Comparison of ENCODE assay signal across 10 mouse cellular contexts in the genomic region with DNA sequence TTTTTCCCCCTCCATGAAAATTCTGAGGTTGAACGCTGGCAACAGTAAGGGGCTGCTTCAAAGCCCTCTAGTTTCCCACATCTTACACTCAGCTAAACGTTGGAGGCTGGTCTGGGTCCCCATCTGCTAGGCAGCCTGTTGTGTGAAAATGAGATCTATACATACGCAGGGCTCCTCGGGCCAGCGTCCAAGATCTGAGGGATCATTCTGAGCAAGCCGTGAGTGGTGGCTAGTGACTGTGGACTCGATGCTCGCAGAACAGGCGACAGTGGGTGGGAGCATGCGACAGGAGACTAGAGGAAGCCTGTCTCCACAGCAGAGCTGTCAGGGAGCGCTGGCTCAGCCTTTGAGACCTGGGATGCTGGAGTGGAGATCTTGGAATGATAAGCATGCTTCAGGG.
DNase-seq lines count a peak whose midpoint lies in the region; ATAC-seq lines count a peak whose summit lies in the region.
"Had no signal": no experiment of that assay in that cellular context is flagged by ENCODE, and none has a peak within 500 bp of the region (broad histone marks: within the 10 kb centered on the region; RNA-seq: fewer than 3 reads in every experiment).

No protein-coding gene starts in this region.

- ATAC-seq in cerebellum, adult (ENCODE audit: insufficient number of reproducible peaks, low FRiP score, low TSS enrichment), result no peak
- peak; percentile 99 for ATAC-seq in frontal cortex, adult (ENCODE audit: low TSS enrichment)

- DNase-seq in cerebellum, postnatal 25 days, result peak; percentile 22 to 54
- DNase-seq in layer of hippocampus, postnatal 36 days, result peak; percentile 63 to 66
- peak; percentile 91 to 96 for DNase-seq in right cerebral cortex, postnatal 10 days (ENCODE audit: low spot score in 2 of 2)
- no peak for DNase-seq in adrenal gland, adult 8-10 months
- no peak for DNase-seq in kidney, postnatal 10 days
- DNase-seq in MN1 (ENCODE audit: low spot score), result no peak
- DNase-seq: adrenal gland, adult 2 months; lung, adult 2 months had no signal

Comparison
In these comparisons a context has a peak if more than half of its experiments do, and no peak if none do; other contexts are left out.
1. DNase-seq: peak in cerebellum, postnatal 25 days (2 of 2), layer of hippocampus, postnatal 36 days (2 of 2) and right cerebral cortex, postnatal 10 days (2 of 2); none in adrenal gland, adult 8-10 months (single experiment), kidney, postnatal 10 days (single experiment) and MN1 (single experiment).